Mouse (Mus musculus) C2C12 (cell line): ENCODE data around the gene Wdr63. TPM values are rescaled to one million over a fixed set of nuclear protein-coding genes. Genes with fewer than 3 reads are reported as not detected.

Experiments
- H3K27me3 ChIP-seq: one replicate; pipeline ENCODE4 v1.6.1; 2011; ENCODE audit not compliant: control insufficient read depth, insufficient read depth, insufficient read length
- H3K36me3 ChIP-seq: one replicate; pipeline ENCODE4 v1.6.1; 2011; ENCODE audit not compliant: control insufficient read depth, insufficient read depth
- H3K4me3 ChIP-seq: one replicate; pipeline ENCODE4 v1.5.1; 2011; ENCODE audit warnings: mild to moderate bottlenecking, control low read depth; ENCODE audit not compliant: poor library complexity, insufficient read depth, severe bottlenecking
- H3K79me2 ChIP-seq: one replicate; pipeline ENCODE4 v1.6.1; 2011; ENCODE audit not compliant: control insufficient read depth, insufficient read depth
- H3K79me3 ChIP-seq: one replicate; pipeline ENCODE4 v1.6.1; 2011; ENCODE audit warnings: low read depth, control low read depth
- H3ac ChIP-seq: one replicate; pipeline ENCODE3; 2011; ENCODE audit warnings: low read depth; ENCODE audit not compliant: control insufficient read depth, insufficient read length
- CEBPB ChIP-seq: IDR thresholded peaks from one replicate; pipeline ENCODE4 v1.6.1; 2011; ENCODE audit warnings: low read depth, mild to moderate bottlenecking, control low read depth, moderate library complexity
- CTCF ChIP-seq: IDR thresholded peaks from one replicate; pipeline ENCODE4 v1.5.1; 2011; ENCODE audit not compliant: control insufficient read depth, insufficient read depth, insufficient read length
- FOSL1 ChIP-seq: IDR thresholded peaks from one replicate; pipeline ENCODE4 v1.8.0; 2011; ENCODE audit warnings: mild to moderate bottlenecking, low read length; ENCODE audit not compliant: poor library complexity, insufficient read depth, severe bottlenecking
- MAX ChIP-seq: IDR thresholded peaks from one replicate; pipeline ENCODE4 v1.6.1; 2011; ENCODE audit warnings: mild to moderate bottlenecking, control low read depth
- MYOD1 ChIP-seq: IDR thresholded peaks from one replicate; pipeline ENCODE4 v1.6.1; 2011; ENCODE audit warnings: low read depth; ENCODE audit not compliant: control insufficient read depth, insufficient read length
- MYOG ChIP-seq: IDR thresholded peaks from one replicate; pipeline ENCODE4 v1.6.1; 2011; ENCODE audit not compliant: control insufficient read depth, insufficient read length; ENCODE audit errors: extremely low read depth
- USF1 ChIP-seq: IDR thresholded peaks from one replicate; pipeline ENCODE4 v1.6.1; 2011; ENCODE audit warnings: low read depth, mild to moderate bottlenecking, control low read depth, moderate library complexity
- polyA plus RNA-seq: library from polyadenylated mRNA; unstranded; fragments of >200 nt; fragmentation: generic; extraction: Trizol; gene quantifications from one replicate; pipeline ENCODE4 v1.2.1, GENCODE M21; 2012; ENCODE audit warnings: missing spikeins

Wdr63 gene
- polyA plus RNA-seq, 1 experiment: 0.43 TPM

DNA sequence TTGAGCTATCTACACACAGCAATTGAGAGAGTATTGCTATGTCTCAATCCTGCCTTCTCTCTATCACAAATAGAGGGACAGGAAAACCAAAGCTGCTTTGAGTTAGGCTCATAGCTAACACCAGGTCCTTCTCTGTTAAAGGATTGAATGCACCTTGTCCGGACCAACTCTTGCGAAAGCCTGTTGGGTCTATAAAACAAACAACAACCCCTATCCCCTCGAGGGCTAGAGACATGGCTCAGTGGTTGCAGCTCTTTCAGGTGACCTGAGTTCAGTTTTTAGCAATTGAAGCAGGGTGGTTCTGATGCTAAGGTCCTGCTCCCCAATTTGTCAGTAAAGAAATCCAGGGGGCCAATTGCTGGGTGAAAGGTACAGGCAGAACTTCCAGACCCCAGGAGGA, 78.7 kb downstream of the Wdr63 start:
- Histone ChIP-seq H3K27me3 (no peaks in the 10 kb centered on the region), H3K79me2 (no peaks in the 10 kb centered on the region), H3K79me3 (no peaks in the 10 kb centered on the region), H3K36me3 (no peaks in the 10 kb centered on the region), H3K4me3 (no peak overlapping the region), H3ac (no peak overlapping the region)
- no peak for TF ChIP-seq CTCF

DNA sequence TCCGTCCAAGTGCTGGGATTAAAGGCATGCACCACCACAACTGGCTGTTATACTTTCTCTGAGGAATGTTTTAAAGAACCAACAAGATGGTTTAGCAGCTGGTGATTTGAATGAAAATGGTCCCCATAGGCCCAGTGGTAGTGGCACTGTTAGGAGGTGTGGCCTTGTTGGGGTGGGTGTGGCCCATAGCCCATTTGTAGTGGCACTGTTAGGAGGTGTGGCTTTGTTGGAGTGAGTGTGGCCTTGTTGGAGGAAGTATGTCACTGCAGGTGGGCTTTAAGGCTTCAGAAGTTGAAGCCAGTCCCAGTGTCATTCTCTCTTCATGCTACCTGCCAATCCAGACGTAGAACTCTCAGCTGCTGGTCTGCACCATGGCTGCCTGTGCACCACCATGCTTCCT, 79.5 kb downstream of the Wdr63 start:
- Histone ChIP-seq H3K36me3 (no peaks in the 10 kb centered on the region), H3ac (no peak overlapping the region), H3K79me3 (no peaks in the 10 kb centered on the region), H3K27me3 (no peaks in the 10 kb centered on the region), H3K79me2 (no peaks in the 10 kb centered on the region), H3K4me3 (no peak overlapping the region)
- TF ChIP-seq MYOG (no peak), USF1 (no peak), MAX (no peak), MYOD1 (no peak), CEBPB (no peak), CTCF (no peak), FOSL1 (no peak)

DNA sequence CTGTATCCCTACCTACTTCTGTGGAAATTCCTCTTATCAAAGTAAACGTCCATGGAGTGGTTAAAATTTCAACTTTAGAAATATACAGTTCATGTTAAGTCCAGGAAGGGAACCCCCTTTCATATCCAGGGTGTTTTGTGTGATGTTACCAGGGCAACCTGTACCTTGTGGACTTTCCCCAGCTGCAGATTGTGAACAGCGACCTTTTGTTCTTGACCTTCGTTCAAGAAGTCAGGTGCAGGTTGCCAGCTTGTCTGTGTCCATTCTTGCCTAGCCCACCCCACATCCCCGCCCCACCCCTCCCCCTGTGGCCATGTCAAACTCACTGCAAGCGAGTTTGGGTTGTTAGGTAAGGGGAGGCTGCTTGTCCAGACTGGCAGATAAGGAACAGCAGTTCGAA, 80.8 kb downstream of the Wdr63 start:
- no peak overlapping the region for H3K4me3 ChIP-seq
- no peaks in the 10 kb centered on the region for H3K79me3 ChIP-seq
- TF ChIP-seq MYOD1 (no peak), CTCF (no peak), MYOG (no peak), USF1 (no peak), CEBPB (no peak), MAX (no peak), FOSL1 (no peak)

DNA sequence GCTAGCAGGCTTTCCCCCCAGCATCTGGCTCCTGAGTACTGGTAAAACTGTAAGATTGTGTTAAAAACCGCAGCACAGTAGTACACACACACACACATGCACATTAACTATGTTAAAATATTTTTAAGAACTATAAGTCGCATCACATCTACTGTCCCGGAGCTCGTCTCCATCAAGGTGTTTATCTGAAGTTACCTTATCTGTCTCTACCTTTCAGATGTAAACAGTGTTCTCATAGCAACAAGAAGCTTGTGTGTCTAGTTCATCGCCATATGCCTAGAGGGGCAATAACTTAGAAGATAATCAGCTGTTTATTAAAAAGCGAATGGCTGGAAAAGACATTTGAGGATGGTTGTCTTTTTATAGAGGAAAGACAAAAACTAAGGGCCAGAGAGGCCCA, 82.4 kb downstream of the Wdr63 start:
- H3K4me3 ChIP-seq: no peak overlapping the region
- H3K36me3 ChIP-seq: no peaks in the 10 kb centered on the region
- no peaks in the 10 kb centered on the region for H3K79me3 ChIP-seq
- H3ac ChIP-seq: no peak overlapping the region
- no peaks in the 10 kb centered on the region for H3K79me2 ChIP-seq
- H3K27me3 ChIP-seq: no peaks in the 10 kb centered on the region
- no peak for TF ChIP-seq MAX

More for the DNA sequence above, 80.8 kb downstream of the Wdr63 start:
- no peaks in the 10 kb centered on the region for H3K79me2 ChIP-seq
- H3ac ChIP-seq: no peak overlapping the region
- H3K27me3 ChIP-seq: no peaks in the 10 kb centered on the region
- H3K36me3 ChIP-seq: no peaks in the 10 kb centered on the region

DNA sequence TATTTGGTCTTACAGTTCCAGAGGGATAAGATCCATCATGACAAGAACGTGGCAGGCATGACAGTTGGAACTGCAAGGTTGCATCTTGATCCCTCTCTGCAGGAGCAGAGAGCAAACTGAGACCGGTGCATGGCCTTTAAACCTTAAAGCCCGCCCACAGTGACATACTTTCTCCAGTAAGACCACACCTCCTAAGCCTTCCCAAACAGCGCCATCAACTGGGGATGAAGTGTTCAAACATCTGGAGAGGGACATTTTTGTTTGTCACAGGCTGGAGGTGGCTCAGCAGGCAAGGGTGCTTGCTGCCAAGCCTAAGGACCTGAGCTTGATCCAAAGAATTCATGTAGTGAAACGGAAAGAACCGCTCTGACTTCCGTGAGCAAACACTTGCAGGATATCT, 83.2 kb downstream of the Wdr63 start:
- Histone ChIP-seq H3K36me3 (no peaks in the 10 kb centered on the region), H3K4me3 (no peak overlapping the region)

DNA sequence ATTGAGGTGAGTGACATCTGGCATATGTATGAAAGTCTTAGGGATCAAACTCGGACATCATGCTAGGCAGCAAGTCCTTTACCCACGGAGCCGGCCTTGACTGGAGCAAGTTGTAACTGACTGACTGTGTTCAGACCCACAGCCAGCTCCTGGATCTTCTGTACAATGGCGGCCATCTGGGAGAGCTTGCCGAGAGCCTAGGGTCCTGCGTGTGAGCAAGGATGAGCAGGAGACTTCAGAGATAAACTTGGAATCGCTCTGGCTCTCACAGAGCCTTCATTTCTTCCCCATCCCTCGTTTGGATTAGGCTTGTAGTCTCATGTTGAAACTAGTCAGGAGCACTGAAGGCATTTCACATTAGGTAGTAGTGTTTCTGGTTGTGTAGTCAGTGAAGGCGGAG, 85.7 kb downstream of the Wdr63 start:
- H3K27me3 ChIP-seq: no peaks in the 10 kb centered on the region
- H3K79me2 ChIP-seq: no peaks in the 10 kb centered on the region
- no peak overlapping the region for H3ac ChIP-seq
- no peak overlapping the region for H3K4me3 ChIP-seq
- no peaks in the 10 kb centered on the region for H3K79me3 ChIP-seq
- H3K36me3 ChIP-seq: no peaks in the 10 kb centered on the region
- TF ChIP-seq MYOD1: no peak
- TF ChIP-seq CTCF: no peak
- TF ChIP-seq MYOG: no peak
- no peak for TF ChIP-seq USF1
- no peak for TF ChIP-seq FOSL1
- TF ChIP-seq CEBPB: no peak
- TF ChIP-seq MAX: no peak

More for the DNA sequence above, 83.2 kb downstream of the Wdr63 start:
- Histone ChIP-seq H3ac (no peak overlapping the region), H3K27me3 (no peaks in the 10 kb centered on the region), H3K79me3 (no peaks in the 10 kb centered on the region), H3K79me2 (no peaks in the 10 kb centered on the region)
- TF ChIP-seq MYOD1: no peak

DNA sequence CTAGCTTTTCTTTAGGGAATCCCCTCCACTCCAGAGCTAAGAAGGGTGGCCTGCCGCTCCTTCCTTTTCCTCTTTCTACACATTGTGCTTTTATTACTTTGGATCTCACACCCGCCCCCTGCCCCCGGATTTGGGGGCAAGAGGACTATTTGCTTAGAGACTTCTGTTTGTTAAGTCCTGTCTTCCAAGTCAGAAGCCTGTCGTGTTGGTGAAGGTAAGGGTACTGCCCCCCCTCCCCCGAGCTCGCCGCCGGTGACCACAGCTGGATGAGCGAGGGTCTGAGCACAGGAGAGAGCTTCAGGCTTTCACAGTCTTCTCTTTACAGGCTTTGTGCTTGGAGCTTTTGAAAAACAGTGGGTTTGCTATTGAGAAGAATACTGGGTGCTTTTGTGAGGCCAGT, 90.4 kb downstream of the Wdr63 start:
- no peaks in the 10 kb centered on the region for H3K79me2 ChIP-seq
- H3K79me3 ChIP-seq: no peaks in the 10 kb centered on the region
- no peak overlapping the region for H3K4me3 ChIP-seq
- TF ChIP-seq MAX (no peak), MYOG (no peak), FOSL1 (no peak), CEBPB (no peak), USF1 (no peak), CTCF (no peak), MYOD1 (no peak)
- H3ac ChIP-seq: no peak overlapping the region
- no peaks in the 10 kb centered on the region for H3K27me3 ChIP-seq
- peaks cover 5% of the 10 kb centered on the region for H3K36me3 ChIP-seq
